30 mouse cellular contexts compared by ENCODE assay signal in genomic region chr6:40576305-40576704, GRCm38 (mm10). TPM values are rescaled to one million over a fixed set of nuclear protein-coding genes. Genes with fewer than 3 reads are reported as not detected.
DNase-seq lines count a peak whose midpoint lies in the region; ATAC-seq lines count a peak whose summit lies in the region.
"Had no signal": no experiment of that assay in that cellular context is flagged by ENCODE, and none has a peak within 500 bp of the region (broad histone marks: within the 10 kb centered on the region; RNA-seq: fewer than 3 reads in every experiment).

No protein-coding gene starts in this region.

- H3K27me3 ChIP-seq in liver, embryonic 16.5 days (ENCODE audit: control insufficient read depth, insufficient read depth, low read depth, low read length) = no peaks in the 10 kb centered on the region
- no peaks in the 10 kb centered on the region for H3K27me3 ChIP-seq in liver, embryonic 11.5 days (replicated peaks; ENCODE audit: control insufficient read depth, insufficient read depth, low read length)
- H3K27me3 ChIP-seq: CH12.LX; forebrain, embryonic 12.5 days; kidney, embryonic 15.5 days; neural tube, embryonic 15.5 days; stomach, embryonic 15.5 days had no signal

- H3K4me3 ChIP-seq in liver, embryonic 16.5 days (ENCODE audit: low read depth, low read length) = no peak overlapping the region
- H3K4me3 ChIP-seq in liver, embryonic 11.5 days (ENCODE audit: low read depth, low read length) = no peak overlapping the region
- H3K4me3 ChIP-seq: embryonic facial prominence, embryonic 10.5 days; forebrain, embryonic 12.5 days; heart, adult 2 months; kidney, embryonic 15.5 days; limb, embryonic 10.5 days; neural tube, embryonic 15.5 days; stomach, embryonic 15.5 days had no signal

- 45% methylated on average over 1 of the region's 1 CpGs for WGBS in liver, embryonic 16.5 days (ENCODE audit: insufficient replicate concordance)
- WGBS in liver, embryonic 11.5 days = 74% methylated on average over 1 of the region's 1 CpGs

- peak; percentile 3; the same call in 1 of the 2 replicates for ATAC-seq in liver, embryonic 16.5 days (ENCODE audit: low read depth)
- no peak for ATAC-seq in liver, embryonic 11.5 days (replicated peaks; ENCODE audit: low FRiP score)

- H3K9me3 ChIP-seq in liver, embryonic 16.5 days (replicated peaks; ENCODE audit: control insufficient read depth, low read length) = no peaks in the 10 kb centered on the region
- H3K9me3 ChIP-seq in liver, embryonic 11.5 days (ENCODE audit: control insufficient read depth, low read length) = no peaks in the 10 kb centered on the region
- H3K9me3 ChIP-seq: embryonic facial prominence, embryonic 10.5 days; forebrain, embryonic 12.5 days; kidney, embryonic 15.5 days; limb, embryonic 10.5 days; neural tube, embryonic 15.5 days; stomach, embryonic 15.5 days had no signal

- H3K36me3 ChIP-seq in liver, embryonic 16.5 days (ENCODE audit: control insufficient read depth, insufficient read depth) = no peaks in the 10 kb centered on the region
- no peaks in the 10 kb centered on the region for H3K36me3 ChIP-seq in liver, embryonic 11.5 days (ENCODE audit: control insufficient read depth, insufficient read depth, low read length)
- H3K36me3 ChIP-seq: embryonic facial prominence, embryonic 10.5 days; forebrain, embryonic 12.5 days; kidney, embryonic 15.5 days; limb, embryonic 10.5 days; neural tube, embryonic 15.5 days; stomach, embryonic 15.5 days had no signal

- no peaks in the 10 kb centered on the region for H3K4me1 ChIP-seq in liver, embryonic 16.5 days (ENCODE audit: control insufficient read depth, low read depth, low read length)
- H3K4me1 ChIP-seq in liver, embryonic 11.5 days (replicated peaks; ENCODE audit: control insufficient read depth, insufficient read depth, low read length) = no peaks in the 10 kb centered on the region
- H3K4me1 ChIP-seq: embryonic facial prominence, embryonic 10.5 days; forebrain, embryonic 12.5 days; kidney, embryonic 15.5 days; limb, embryonic 10.5 days; neural tube, embryonic 15.5 days; stomach, embryonic 15.5 days had no signal

- no peak overlapping the region for H3K4me2 ChIP-seq in liver, embryonic 16.5 days (ENCODE audit: low read depth, low read length)
- H3K4me2 ChIP-seq in liver, embryonic 11.5 days = no peak overlapping the region
- H3K4me2 ChIP-seq: forebrain, embryonic 12.5 days; hindbrain, embryonic 14.5 days; kidney, embryonic 15.5 days; neural tube, embryonic 15.5 days; stomach, embryonic 15.5 days had no signal

- intact Hi-C loops in heart, postnatal 36 days (cut with DNase I) = no loop called here

- no peak overlapping the region for H3K9ac ChIP-seq in liver, embryonic 16.5 days (ENCODE audit: low read depth, low read length)
- no peak overlapping the region for H3K9ac ChIP-seq in liver, embryonic 11.5 days (ENCODE audit: low read depth, low read length)
- H3K9ac ChIP-seq: forebrain, embryonic 12.5 days; hindbrain, embryonic 14.5 days; kidney, embryonic 15.5 days; liver, embryonic 14.5 days; neural tube, embryonic 15.5 days; stomach, embryonic 15.5 days had no signal

- no peak overlapping the region for H3K27ac ChIP-seq in liver, embryonic 16.5 days (ENCODE audit: low read length)
- H3K27ac ChIP-seq in liver, embryonic 11.5 days (ENCODE audit: low read depth, low read length) = no peak overlapping the region
- H3K27ac ChIP-seq: embryonic facial prominence, embryonic 10.5 days; forebrain, embryonic 12.5 days; heart, adult 2 months; hindbrain, embryonic 14.5 days; kidney, embryonic 15.5 days; limb, embryonic 10.5 days; liver, embryonic 14.5 days; neural tube, embryonic 15.5 days; stomach, embryonic 15.5 days had no signal

- DNase-seq in heart, adult 8-10 months (ENCODE audit: low spot score) = peak; percentile 22
- DNase-seq in heart, postnatal 36 days = no peak
- DNase-seq in liver, embryonic 11.5 days (ENCODE audit: low spot score) = no peak
- peak; percentile 40 for DNase-seq in c-Kit-positive CD71-negative TER-119-negative erythroid progenitor cells, embryonic 14.5 days (ENCODE audit: low read depth)
- DNase-seq in monocyte, adult 2 months (ENCODE audit: low read depth in 1 of 2, low spot score in 2 of 2) = peak; percentile 5 to 22
- DNase-seq in B cell, adult 2 months = no peak
- no peak for DNase-seq in right cerebral cortex, postnatal 14 days
- DNase-seq: adrenal gland, postnatal 14 days; cerebellum, adult 2 months; cerebellum, postnatal 36 days; heart, adult 2 months; midbrain, embryonic 14.5 days; right cerebral cortex, postnatal 25 days had no signal

RNA-seq across cellular contexts. Expression of gene Olfr460, which starts 7.0 kb away (rescaled TPM):
- not detected for total RNA-seq in heart, adult 8-10 months (2022)
- total RNA-seq in heart, postnatal 36 days (2021) = not detected
- polyA plus RNA-seq in liver, embryonic 16.5 days (2015; fragmentation: Nextera tagmentation; extraction: Ambion mirVana) = not detected in 2 replicates
- polyA plus RNA-seq in liver, embryonic 11.5 days (2014; fragmentation: Nextera tagmentation; extraction: Ambion mirVana) = not detected in 2 replicates
- total RNA-seq: adrenal gland, postnatal 14 days; CH12.LX; gastrocnemius, adult 8-10 months; heart, adult 2 months; layer of hippocampus, adult 18-20 months; left cerebral cortex, adult 8-10 months; MEL had no signal
- polyA plus RNA-seq: embryonic facial prominence, embryonic 10.5 days; forebrain, embryonic 12.5 days; heart, adult 2 months; heart, embryonic 16.5 days; hindbrain, embryonic 14.5 days; intestine, embryonic 14.5 days; kidney, embryonic 15.5 days; limb, embryonic 10.5 days; midbrain, embryonic 14.5 days; neural tube, embryonic 15.5 days; stomach, embryonic 15.5 days; thymus, postnatal 0 days had no signal

RNA-seq across cellular contexts. Expression of gene Clec5a, which starts 9.3 kb away (rescaled TPM):
- 1 to 10 TPM in 2 of 4 experiments, under 1 TPM in 2; 0.29 to 2.2 (median 1.0) TPM for total RNA-seq in heart, adult 8-10 months (2022)
- total RNA-seq in heart, postnatal 36 days (2021) = 1 to 10 TPM in 1 of 2 experiments, under 1 TPM in 1; 0.87 to 1.0 TPM
- polyA plus RNA-seq in liver, embryonic 16.5 days (2015; fragmentation: Nextera tagmentation; extraction: Ambion mirVana) = 9.7 and 10.1 TPM in 2 replicates
- polyA plus RNA-seq in liver, embryonic 11.5 days (2014; fragmentation: Nextera tagmentation; extraction: Ambion mirVana) = 2.5 and 3.4 TPM in 2 replicates
- total RNA-seq: MEL had no signal

RNA-seq across cellular contexts. Expression of gene Olfr461, which starts 21.5 kb away (rescaled TPM):
- total RNA-seq in heart, adult 8-10 months (2022) = not detected
- total RNA-seq in heart, postnatal 36 days (2021) = not detected
- polyA plus RNA-seq in liver, embryonic 16.5 days (2015; fragmentation: Nextera tagmentation; extraction: Ambion mirVana) = 0.02 TPM in 1 of 2 replicates, not detected in the other
- polyA plus RNA-seq in liver, embryonic 11.5 days (2014; fragmentation: Nextera tagmentation; extraction: Ambion mirVana) = 0.08 and 0.11 TPM in 2 replicates
- total RNA-seq: adrenal gland, postnatal 14 days; CH12.LX; gastrocnemius, adult 8-10 months; heart, adult 2 months; layer of hippocampus, adult 18-20 months; left cerebral cortex, adult 8-10 months; MEL had no signal
- polyA plus RNA-seq: cerebellum, adult 2 months; heart, adult 2 months; heart, embryonic 16.5 days; intestine, embryonic 14.5 days; kidney, embryonic 15.5 days; liver, embryonic 14.5 days; stomach, embryonic 15.5 days; thymus, postnatal 0 days had no signal

RNA-seq across cellular contexts. Expression of gene Tas2r138, which starts 36.8 kb away (rescaled TPM):
- total RNA-seq in heart, adult 8-10 months (2022) = not detected
- not detected for total RNA-seq in heart, postnatal 36 days (2021)
- polyA plus RNA-seq in liver, embryonic 16.5 days (2015; fragmentation: Nextera tagmentation; extraction: Ambion mirVana) = not detected in 2 replicates
- polyA plus RNA-seq in liver, embryonic 11.5 days (2014; fragmentation: Nextera tagmentation; extraction: Ambion mirVana) = not detected in 2 replicates
- total RNA-seq: adrenal gland, postnatal 14 days; CH12.LX; gastrocnemius, adult 8-10 months; heart, adult 2 months; layer of hippocampus, adult 18-20 months; left cerebral cortex, adult 8-10 months; MEL had no signal
- polyA plus RNA-seq: cerebellum, adult 2 months; embryonic facial prominence, embryonic 10.5 days; forebrain, embryonic 12.5 days; heart, adult 2 months; heart, embryonic 16.5 days; hindbrain, embryonic 14.5 days; intestine, embryonic 14.5 days; kidney, embryonic 15.5 days; limb, embryonic 10.5 days; liver, embryonic 14.5 days; midbrain, embryonic 14.5 days; neural tube, embryonic 15.5 days; stomach, embryonic 15.5 days; thymus, postnatal 0 days had no signal

RNA-seq across cellular contexts. Expression of gene Mgam, which starts 52.3 kb away (rescaled TPM):
- total RNA-seq in heart, adult 8-10 months (2022) = under 1 TPM in 3 of 4 experiments, not detected in 1; 0.09 to 0.19 (median 0.14) TPM
- under 1 TPM in 1 of 2 experiments, not detected in 1; 0.27 TPM for total RNA-seq in heart, postnatal 36 days (2021)
- 3.6 and 3.8 TPM in 2 replicates for polyA plus RNA-seq in liver, embryonic 16.5 days (2015; fragmentation: Nextera tagmentation; extraction: Ambion mirVana)
- 0.12 and 0.65 TPM in 2 replicates for polyA plus RNA-seq in liver, embryonic 11.5 days (2014; fragmentation: Nextera tagmentation; extraction: Ambion mirVana)
- total RNA-seq: CH12.LX; layer of hippocampus, adult 18-20 months; MEL had no signal
- polyA plus RNA-seq: midbrain, embryonic 14.5 days had no signal

Comparison
In these comparisons a context has a peak if more than half of its experiments do, and no peak if none do; other contexts are left out.
1. DNase-seq: peak in heart, adult 8-10 months (single experiment), c-Kit-positive CD71-negative TER-119-negative erythroid progenitor cells, embryonic 14.5 days (single experiment) and monocyte, adult 2 months (2 of 2); none in heart, postnatal 36 days (0 of 2), liver, embryonic 11.5 days (single experiment), B cell, adult 2 months (0 of 2) and right cerebral cortex, postnatal 14 days (single experiment).